Mouse (Mus musculus) E14TG2a.4 (cell line): Measurements from ENCODE around the gene Hepacam2.

Source experiments
- CTCF ChIP-seq: conservative IDR thresholded peaks from 2 replicates; pipeline ENCODE4 v1.5.1; 2014; ENCODE audit warnings: low read length
- NANOG ChIP-seq: IDR thresholded peaks from 2 replicates; pipeline ENCODE4 v1.6.1; 2014; ENCODE audit warnings: borderline replicate concordance, low read length, mixed read lengths
- POU5F1 ChIP-seq: IDR thresholded peaks from 2 replicates; pipeline ENCODE4 v1.6.1; 2014; ENCODE audit warnings: low read length, borderline replicate concordance

DNA sequence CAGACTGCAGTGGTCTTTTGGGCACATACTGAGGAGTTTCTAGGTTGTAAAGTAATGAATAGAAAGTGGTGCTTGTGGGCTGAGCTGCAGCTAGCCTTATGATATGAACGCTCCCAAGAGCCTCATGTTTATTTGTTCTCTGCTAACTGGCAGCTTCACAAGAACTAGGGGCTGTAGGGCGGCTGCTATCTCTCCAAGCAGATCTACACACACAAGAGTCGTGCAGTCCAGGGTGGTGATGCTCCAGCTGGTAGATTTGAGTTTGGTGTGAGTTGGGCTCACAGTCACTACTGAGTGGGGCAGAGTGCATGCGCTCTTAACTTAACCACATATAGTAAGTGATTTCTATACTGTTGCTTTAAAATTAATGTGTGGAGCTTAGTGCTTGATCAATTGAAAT, 9.0 kb upstream of the Hepacam2 start:
- TF ChIP-seq CTCF (no peak), NANOG (no peak), POU5F1 (no peak)
